Mouse (Mus musculus) left cerebral cortex, postnatal 36 days (tissue): ENCODE measurements around the gene Gm5148. TPM values are rescaled to one million over a fixed set of nuclear protein-coding genes. Genes with fewer than 3 reads are reported as not detected.

Source experiments
- total RNA-seq, 2 experiments: library from RNA; stranded (reverse); gene quantifications; 2 replicates each; pipeline ENCODE4 v1.2.3; 2021

Gm5148 gene
- total RNA-seq, 2 experiments from 2014 or later: 3.7 to 3.9 TPM

Other genes with a start within 250 kb of the Gm5148 start
- gene Spry1, start 84.5 kb downstream of the Gm5148 start, total RNA-seq: 1 to 10 TPM; 9.5 to 9.6 TPM